Mouse (Mus musculus): ENCODE results near the gene Rbx1.
"Not testable (repeated sequence)": the region's sequence is repeated elsewhere in the genome, so short reads cannot be mapped to it uniquely, and the experiment has no call there.

Gene Rbx1

GRCm38 (mm10) chr15:81465901-81466737 is at the start of gene Rbx1:
Gene Rbx1, plus strand, starts transcription at chr15:81466296.
- DNase-seq = peak; percentile 99

GRCm38 (mm10) chr15:81416763-81417310 is 49.3 kb upstream of the Rbx1 start:
- DNase-seq = not testable (repeated sequence)

GRCm38 (mm10) chr15:81418065-81418464 is 48.0 kb upstream of the Rbx1 start:
- no peak for DNase-seq

- DNase-seq = no peak
Observed at GRCm38 (mm10) chr15:81421454-81421853, 44.6 kb upstream of the Rbx1 start.

- DNase-seq = no peak
Observed at GRCm38 (mm10) chr15:81422156-81422681, 43.9 kb upstream of the Rbx1 start.

- no peak for DNase-seq
Observed at GRCm38 (mm10) chr15:81425311-81425710, 40.8 kb upstream of the Rbx1 start.

- no peak for DNase-seq
Observed at GRCm38 (mm10) chr15:81427947-81428346, 38.1 kb upstream of the Rbx1 start.

GRCm38 (mm10) chr15:81431195-81431594 is 34.9 kb upstream of the Rbx1 start:
- DNase-seq = no peak

- DNase-seq = no peak
Observed at GRCm38 (mm10) chr15:81438345-81438744, 27.8 kb upstream of the Rbx1 start.

- DNase-seq = no peak
Observed at GRCm38 (mm10) chr15:81439236-81439635, 26.9 kb upstream of the Rbx1 start.

GRCm38 (mm10) chr15:81448463-81448862 is 17.6 kb upstream of the Rbx1 start:
- peak; percentile 41 for DNase-seq

- DNase-seq = no peak
Observed at GRCm38 (mm10) chr15:81461523-81461922, 4.6 kb upstream of the Rbx1 start.

- DNase-seq = no peak
Observed at GRCm38 (mm10) chr15:81465016-81465660, 958 bp upstream of the Rbx1 start.

GRCm38 (mm10) chr15:81466738-81467113 is 630 bp downstream of the Rbx1 start:
- no peak for DNase-seq

GRCm38 (mm10) chr15:81470735-81471134 is 4.6 kb downstream of the Rbx1 start:
- no peak for DNase-seq

GRCm38 (mm10) chr15:81472256-81472655 is 6.2 kb downstream of the Rbx1 start:
- DNase-seq = no peak

- no peak for DNase-seq
Observed at GRCm38 (mm10) chr15:81475654-81476053, 9.6 kb downstream of the Rbx1 start.

- DNase-seq = no peak
Observed at GRCm38 (mm10) chr15:81476597-81476996, 10.5 kb downstream of the Rbx1 start.

GRCm38 (mm10) chr15:81479446-81480213 is 13.5 kb downstream of the Rbx1 start:
- no peak for DNase-seq

GRCm38 (mm10) chr15:81480284-81480683 is 14.2 kb downstream of the Rbx1 start:
- DNase-seq = not testable (repeated sequence)

GRCm38 (mm10) chr15:81480977-81481379 is 14.9 kb downstream of the Rbx1 start:
- DNase-seq = peak; percentile 54

- no peak for DNase-seq
Observed at GRCm38 (mm10) chr15:81482966-81483365, 16.9 kb downstream of the Rbx1 start.

- DNase-seq = no peak
Observed at GRCm38 (mm10) chr15:81483691-81484090, 17.6 kb downstream of the Rbx1 start.

All from cerebellum, adult 11 months (tissue).